Mouse (Mus musculus) lung, adult 2 months (tissue): ENCODE results near the gene Atp5h. TPM values are rescaled to one million over a fixed set of nuclear protein-coding genes. Genes with fewer than 3 reads are reported as not detected.
A peak's percentile ranks its signal among the peaks of the same experiment; 100 is the strongest.

Experiments
- DNase-seq: peaks from one replicate; pipeline ENCODE4 v3.0.0; 2022
- H3K4me1 ChIP-seq: fragments of 200-500 bp; 2 replicates; pipeline ENCODE4 v1.6.1; 2011; ENCODE audit warnings: low read length; ENCODE audit not compliant: control insufficient read depth, insufficient read depth
- H3K4me3 ChIP-seq: fragments of 200-500 bp; replicated peaks from 2 replicates; pipeline ENCODE3; 2011; ENCODE audit warnings: low read depth, mild to moderate bottlenecking, control low read depth, low read length; ENCODE audit errors: extremely low read depth
- CTCF ChIP-seq: fragments of 200-500 bp; IDR thresholded peaks from 2 replicates; pipeline ENCODE4 v1.5.1; 2011; ENCODE audit warnings: mild to moderate bottlenecking, low read length, control low read depth; ENCODE audit not compliant: insufficient read depth
- POLR2A ChIP-seq: fragments of 200-500 bp; IDR thresholded peaks from 2 replicates; pipeline ENCODE4 v1.6.1; 2011; ENCODE audit warnings: low read depth, mild to moderate bottlenecking, control low read depth, low read length, borderline replicate concordance; ENCODE audit errors: extremely low read depth
- WGBS: fragments of 180-500 bp; shearing (Covaris S2); methylation state at CpG from one replicate; pipeline ENCODE4 v1.1.7; 2018; 5-methylcytosine and 5-hydroxymethylcytosine counted together
- polyA plus RNA-seq: library from polyadenylated mRNA; depleted of rRNA; stranded (reverse); fragments of >200 nt; gene quantifications from 2 replicates; pipeline ENCODE4 v1.2.3, GENCODE M21; 2012; rRNA removed

Atp5h gene
- polyA plus RNA-seq, 1 experiment, result 108 TPM

DNA sequence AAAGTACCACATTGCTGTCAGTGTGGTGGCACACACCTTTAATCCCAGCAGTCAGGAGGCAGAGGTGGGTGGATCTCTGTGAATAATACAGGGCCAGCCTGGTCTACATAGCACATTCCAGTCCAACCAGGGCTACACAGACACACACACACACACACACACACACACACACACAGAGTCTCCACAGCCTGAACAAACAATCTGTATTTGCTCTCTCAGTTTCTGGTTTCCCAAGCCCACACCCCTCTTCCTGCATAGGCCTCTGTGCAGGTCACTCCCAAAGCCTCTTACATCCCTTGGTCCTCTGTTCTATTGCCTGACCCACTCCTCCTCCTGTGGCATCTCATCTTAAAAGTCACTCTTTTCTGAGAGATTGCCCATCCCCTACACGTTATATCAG lies 47.7 kb downstream of the Atp5h start:
- TF ChIP-seq CTCF (no peak), POLR2A (no peak)
- WGBS, result 69% methylated on average over 1 of the region's 1 CpGs
- Histone ChIP-seq H3K4me1 (peaks cover 2% of the 10 kb centered on the region; the same call in 1 of the 2 replicates), H3K4me3 (no peak overlapping the region)
- DNase-seq, result no peak

DNA sequence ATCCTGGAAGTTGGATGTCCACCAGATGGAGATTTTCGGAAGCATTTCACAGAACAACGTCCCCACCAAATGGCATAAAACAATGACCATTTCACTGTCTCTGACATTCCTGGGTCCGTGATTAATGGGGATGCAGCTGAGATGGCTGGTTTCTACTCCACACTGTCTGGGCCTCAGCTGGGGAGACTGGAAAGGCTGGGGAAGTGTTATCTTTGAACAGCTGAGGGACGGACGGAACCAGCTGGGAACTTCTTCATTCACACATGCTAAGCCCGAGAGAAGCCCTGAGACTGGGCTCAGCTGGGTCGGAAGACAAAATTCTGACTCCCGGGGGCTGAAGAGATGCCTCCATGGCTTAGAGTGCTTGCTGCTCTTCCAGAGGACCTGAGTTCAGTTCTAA lies 48.4 kb downstream of the Atp5h start:
- DNase-seq, result no peak
- Histone ChIP-seq H3K4me1 (peaks cover 2% of the 10 kb centered on the region; the same call in 1 of the 2 replicates), H3K4me3 (no peak overlapping the region)
- 69% methylated on average over 8 of the region's 8 CpGs for WGBS
- no peak for TF ChIP-seq POLR2A

DNA sequence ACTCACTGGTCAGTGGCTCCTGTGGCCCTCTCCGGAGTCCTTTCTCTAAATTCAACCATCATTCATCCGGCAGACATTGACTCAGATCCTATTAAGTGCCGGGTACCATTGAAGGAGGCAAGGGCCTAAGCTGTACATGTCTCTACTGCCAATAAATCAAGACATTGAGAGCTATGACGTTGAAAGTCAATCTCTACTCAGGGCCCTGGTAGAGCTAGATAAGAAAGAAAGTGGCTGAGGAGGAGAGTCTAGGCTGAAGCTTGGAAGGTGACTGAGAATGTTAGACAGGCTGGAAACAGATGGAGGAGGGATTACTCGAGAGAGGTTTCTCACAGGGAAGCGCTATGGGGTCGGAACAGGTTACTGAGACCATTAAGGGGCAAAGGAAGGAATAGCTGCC lies 49.4 kb downstream of the Atp5h start:
- Histone ChIP-seq H3K4me1 (peaks cover 5% of the 10 kb centered on the region), H3K4me3 (no peak overlapping the region)
- no peak for DNase-seq
- TF ChIP-seq POLR2A, result no peak
- TF ChIP-seq CTCF, result no peak
- 65% methylated on average over 7 of the region's 7 CpGs for WGBS

DNA sequence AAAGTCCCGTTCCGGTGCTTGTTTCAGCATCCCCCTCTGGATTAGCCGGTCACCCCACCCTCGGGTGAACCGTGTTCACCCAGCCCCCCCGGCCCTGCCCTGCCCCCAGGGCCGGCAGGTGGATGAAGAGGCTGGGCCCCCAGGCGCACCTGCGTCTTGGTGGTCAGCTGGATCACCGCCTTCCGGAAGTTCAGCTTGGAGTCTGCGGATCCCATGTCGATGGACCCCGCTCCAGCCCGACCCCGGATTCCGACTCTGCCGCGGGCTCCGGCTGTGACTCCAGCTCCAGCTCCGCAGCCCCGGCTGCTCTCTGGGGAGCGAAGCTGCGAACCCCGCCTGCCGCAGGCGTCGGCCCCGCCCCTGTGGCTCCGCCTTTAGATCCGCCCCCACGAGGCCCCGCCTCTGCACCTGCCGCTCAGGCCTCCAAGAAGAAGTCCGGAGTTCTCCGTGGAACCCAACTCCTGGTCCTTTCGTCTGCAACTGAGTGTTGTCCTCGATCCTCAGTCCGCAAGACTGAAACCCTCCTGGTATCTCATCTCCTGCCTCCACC lies 52.3 kb downstream of the Atp5h start, which contains the start of gene Hid1:
Gene Hid1 (minus strand): TSS at position 362 of the 550 bp plus-strand sequence.
- under 1% methylated on average over 39 of the region's 39 CpGs for WGBS
- H3K4me3 ChIP-seq, result peak within 1 kb of the TSS; percentile 78
- peaks cover 11% of the 10 kb centered on the region for H3K4me1 ChIP-seq
- DNase-seq, result peak; percentile 90
- TF ChIP-seq CTCF, result no peak
- peak; percentile 54; the same call in 1 of the 2 replicates for TF ChIP-seq POLR2A

GRCm38 (mm10) chr11:115366706-115367394 lies 52.9 kb downstream of the Atp5h start:
- WGBS, result 4% methylated on average over 28 of the region's 28 CpGs
- peak overlapping the region; percentile 78 for H3K4me3 ChIP-seq
- H3K4me1 ChIP-seq, result peaks cover 11% of the 10 kb centered on the region
- peak; percentile 33 for DNase-seq
- TF ChIP-seq CTCF, result no peak
- no peak for TF ChIP-seq POLR2A

DNA sequence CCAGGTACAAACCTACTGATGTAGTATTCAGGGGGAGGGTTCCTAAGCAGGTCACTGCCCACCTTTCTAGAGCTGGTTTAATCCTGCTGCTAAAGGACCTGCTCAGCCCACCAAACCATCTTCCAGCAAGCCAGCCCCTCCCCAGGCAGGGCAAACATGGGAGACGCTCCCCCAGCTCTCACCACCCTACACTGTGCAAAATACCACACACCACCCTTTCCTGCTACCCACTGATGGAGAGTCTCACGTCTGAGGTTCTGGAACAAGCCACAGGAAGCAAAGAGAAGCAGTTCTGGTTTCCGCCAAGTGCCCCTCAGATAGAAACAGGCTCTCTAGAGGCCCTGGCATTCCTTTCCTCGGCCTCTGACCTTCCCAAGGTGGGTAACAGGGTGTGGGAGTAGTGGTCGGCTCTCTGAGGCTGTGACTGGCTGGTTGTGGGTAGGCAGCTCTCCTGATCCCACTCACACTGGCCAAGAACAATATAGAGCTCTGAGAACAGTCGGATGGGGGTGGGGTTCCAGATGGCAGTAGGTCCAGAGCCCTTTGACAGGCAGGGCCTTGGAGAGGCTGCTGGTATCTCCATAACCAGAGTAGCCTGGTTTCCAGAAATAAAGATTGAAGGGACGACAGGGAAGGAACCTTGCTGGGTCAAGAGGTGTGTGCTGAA lies 53.6 kb downstream of the Atp5h start:
- Histone ChIP-seq H3K4me3 (no peak overlapping the region), H3K4me1 (peaks cover 11% of the 10 kb centered on the region)
- no peak for TF ChIP-seq CTCF
- TF ChIP-seq POLR2A, result no peak
- WGBS, result 24% methylated on average over 7 of the region's 7 CpGs
- no peak for DNase-seq

Other genes starting within 250 kb of the Atp5h start
- gene Tmem104, start 232.5 kb downstream of the Atp5h start, polyA plus RNA-seq, result 19.1 and 21.6 TPM in 2 replicates
- 18.8 and 26.4 TPM in 2 replicates for gene Nat9, start 232.1 kb downstream of the Atp5h start, polyA plus RNA-seq
- gene Grin2c, start 152.7 kb downstream of the Atp5h start, polyA plus RNA-seq, result 4.8 and 6.5 TPM in 2 replicates
- 11.1 and 13.0 TPM in 2 replicates for gene Fdxr, start 142.9 kb downstream of the Atp5h start, polyA plus RNA-seq
- gene Fads6, start 122.3 kb downstream of the Atp5h start, polyA plus RNA-seq, result 2.8 and 3.8 TPM in 2 replicates
- 8.3 TPM in 1 of 2 replicates, not detected in the other for gene Otop2, start 112.8 kb downstream of the Atp5h start, polyA plus RNA-seq
- gene Ush1g, start 97.9 kb downstream of the Atp5h start, polyA plus RNA-seq, result 0.11 and 0.17 TPM in 2 replicates
- 0.05 and 7.8 TPM in 2 replicates for gene Otop3, start 85.2 kb downstream of the Atp5h start, polyA plus RNA-seq
- 43.3 and 45.0 TPM in 2 replicates for gene Hid1, start 52.2 kb downstream of the Atp5h start, polyA plus RNA-seq
- gene Cdr2l, start 38.0 kb downstream of the Atp5h start, polyA plus RNA-seq, result 29.1 and 33.8 TPM in 2 replicates
- gene Mrpl58, start 16.2 kb downstream of the Atp5h start, polyA plus RNA-seq, result 52.3 and 80.8 TPM in 2 replicates
- 33.3 and 36.6 TPM in 2 replicates for gene Kctd2, start 166 bp upstream of the Atp5h start, polyA plus RNA-seq
- gene Trim80, start 20.6 kb upstream of the Atp5h start, polyA plus RNA-seq, result 0.07 and 0.13 TPM in 2 replicates
- 0.80 and 0.95 TPM in 2 replicates for gene Slc16a5, start 42.5 kb upstream of the Atp5h start, polyA plus RNA-seq
- gene Armc7, start 55.7 kb upstream of the Atp5h start, polyA plus RNA-seq, result 11.6 and 12.0 TPM in 2 replicates
- gene Nt5c, start 71.9 kb upstream of the Atp5h start, polyA plus RNA-seq, result 47.1 and 54.9 TPM in 2 replicates
- 114 and 147 TPM in 2 replicates for gene Jpt1, start 94.4 kb upstream of the Atp5h start, polyA plus RNA-seq
- gene Sumo2, start 116.3 kb upstream of the Atp5h start, polyA plus RNA-seq, result 43.5 and 67.9 TPM in 2 replicates
- 32.8 and 41.8 TPM in 2 replicates for gene Nup85, start 144.5 kb upstream of the Atp5h start, polyA plus RNA-seq
- gene Mrps7, start 184.0 kb upstream of the Atp5h start, polyA plus RNA-seq, result 13.0 and 15.8 TPM in 2 replicates
- 28.9 and 40.4 TPM in 2 replicates for gene Gga3, start 184.1 kb upstream of the Atp5h start, polyA plus RNA-seq
- gene Mif4gd, start 193.0 kb upstream of the Atp5h start, polyA plus RNA-seq, result 82.0 and 108 TPM in 2 replicates
- 38.4 and 45.9 TPM in 2 replicates for gene Slc25a19, start 208.3 kb upstream of the Atp5h start, polyA plus RNA-seq